Mouse (Mus musculus) megakaryocyte, embryonic 14.5 days (primary cell): ENCODE data around the gene Zfhx3.

Experiments used
- FLI1 ChIP-seq: IDR thresholded peaks from 2 replicates; pipeline ENCODE4 v1.6.1; 2012; ENCODE audit warnings: low read length, inconsistent platforms, mixed read lengths
- GATA1 ChIP-seq: IDR thresholded peaks from 3 replicates; pipeline ENCODE4 v1.6.1; 2012; ENCODE audit warnings: mixed read lengths, low read length, inconsistent platforms, borderline replicate concordance

DNA sequence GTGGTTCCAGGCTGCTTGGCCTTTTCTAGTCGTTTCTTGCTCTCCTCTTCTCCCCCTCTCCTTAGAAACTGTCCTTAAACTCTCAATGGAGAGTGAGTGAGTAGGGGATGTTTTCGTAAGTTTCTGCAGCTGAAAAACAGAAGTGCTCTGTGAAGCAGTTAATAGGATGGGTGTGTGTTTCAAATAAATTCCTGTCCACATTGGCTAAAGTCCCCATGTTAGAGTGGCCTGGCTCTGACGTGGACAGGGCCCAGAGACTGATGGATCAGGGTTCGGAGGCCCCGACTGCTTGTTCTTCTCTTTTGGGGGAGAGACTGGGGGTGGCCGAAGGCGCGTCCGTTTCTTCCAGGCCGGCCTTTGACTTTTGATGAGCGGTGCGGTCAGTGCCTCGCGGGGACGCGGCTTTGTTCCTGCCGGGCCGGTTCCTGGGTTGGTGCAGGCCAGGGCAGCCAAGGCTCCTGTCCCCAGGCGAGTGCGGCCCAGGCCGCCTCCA lies 771.7 kb downstream of the Zfhx3 start:
- TF ChIP-seq GATA1 (no peak), FLI1 (no peak)
